Mouse (Mus musculus) gastrocnemius, postnatal 25 days (tissue): ENCODE data around the gene Prrc2a. TPM values are rescaled to one million over a fixed set of nuclear protein-coding genes. Genes with fewer than 3 reads are reported as not detected.
"Not testable (repeated sequence)": the region's sequence is repeated elsewhere in the genome, so short reads cannot be mapped to it uniquely, and the experiment has no call there.

ENCODE experiments used
- DNase-seq: peaks from one replicate; pipeline ENCODE4 v3.0.0; 2022
- total RNA-seq, 2 experiments: library from RNA; stranded (reverse); gene quantifications; 1 replicate in 1 of 2; 2 replicates in 1 of 2; pipeline ENCODE4 v1.2.3; 2021

Gene Prrc2a
- total RNA-seq, 2 experiments from 2014 or later: 93.3 to 102 TPM

DNA sequence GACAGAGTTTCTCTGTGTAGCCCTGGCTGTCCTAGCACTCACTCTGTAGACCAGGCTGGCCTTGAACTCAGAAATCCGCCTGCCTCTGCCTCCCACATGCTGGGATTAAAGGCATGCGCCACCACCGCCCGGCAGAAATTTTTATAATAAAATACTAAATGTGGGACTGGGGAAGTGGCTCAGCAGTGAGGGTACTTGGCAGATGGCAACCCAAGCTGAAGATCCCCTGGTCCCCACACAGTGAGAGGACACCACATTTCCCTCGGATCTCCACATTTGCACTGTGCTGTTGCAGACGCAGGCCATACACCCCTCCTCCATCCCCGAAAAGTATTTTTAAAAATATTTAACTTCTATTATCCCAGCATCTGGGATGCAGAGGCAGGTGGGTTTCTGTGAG lies 31.2 kb downstream of the Prrc2a start:
- no peak for DNase-seq

DNA sequence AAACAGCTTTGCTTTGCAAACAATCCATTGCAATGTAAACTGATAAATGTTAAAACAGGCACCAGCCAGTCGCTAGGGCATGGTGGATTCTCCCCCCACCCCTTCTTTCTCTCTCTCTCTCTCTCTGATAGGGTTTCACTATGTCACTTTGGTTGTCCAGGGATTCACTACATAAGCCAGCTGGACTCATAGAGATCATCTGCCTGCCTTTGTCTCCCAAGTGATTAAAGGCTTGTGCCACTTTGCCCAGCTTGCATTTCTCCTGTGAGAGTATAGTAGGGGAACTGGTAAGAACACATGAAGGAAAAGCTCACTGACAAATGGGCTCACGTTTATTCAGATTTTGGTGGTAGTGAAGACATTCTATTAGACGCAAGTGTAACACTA lies 32.5 kb downstream of the Prrc2a start:
- no peak for DNase-seq

DNA sequence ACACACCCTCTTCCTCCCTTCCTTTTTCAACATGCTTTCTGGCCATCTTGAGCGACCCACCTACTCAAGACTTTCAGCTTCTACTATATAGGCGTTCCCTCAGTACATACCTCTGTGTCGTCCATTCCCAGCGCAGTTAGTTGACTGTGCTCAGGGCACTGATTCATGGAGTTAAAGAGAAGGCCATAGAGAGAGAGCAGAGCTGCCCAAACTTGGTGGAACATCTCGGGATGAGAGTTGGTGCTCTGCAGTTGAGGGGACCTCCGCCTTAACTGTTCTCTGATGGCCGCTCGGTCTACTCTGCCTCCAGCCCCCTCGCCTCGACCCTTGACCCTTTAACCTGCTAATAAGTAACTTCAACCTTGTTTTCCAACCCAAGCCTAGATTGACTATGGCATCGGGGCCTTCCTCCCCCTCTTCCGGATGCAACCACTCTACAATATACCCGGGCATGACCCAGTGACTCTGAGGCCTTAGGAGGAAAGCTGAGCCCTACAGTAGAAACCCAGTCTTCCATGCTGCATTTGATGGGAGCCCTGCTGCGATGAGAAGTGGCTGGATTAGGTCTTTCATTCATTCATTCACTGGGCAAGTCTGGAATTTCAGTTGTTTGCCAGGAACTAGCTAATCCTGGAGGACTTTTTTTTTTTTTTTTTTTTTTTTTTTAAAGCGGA lies 33.1 kb downstream of the Prrc2a start, which contains the start of gene Apom:
Apom (minus strand) TSS at position 551 of the 674 bp plus-strand sequence.
- DNase-seq: no peak

GRCm38 (mm10) chr17:35131038-35131437 lies 33.7 kb downstream of the Prrc2a start:
- no peak for DNase-seq

DNA sequence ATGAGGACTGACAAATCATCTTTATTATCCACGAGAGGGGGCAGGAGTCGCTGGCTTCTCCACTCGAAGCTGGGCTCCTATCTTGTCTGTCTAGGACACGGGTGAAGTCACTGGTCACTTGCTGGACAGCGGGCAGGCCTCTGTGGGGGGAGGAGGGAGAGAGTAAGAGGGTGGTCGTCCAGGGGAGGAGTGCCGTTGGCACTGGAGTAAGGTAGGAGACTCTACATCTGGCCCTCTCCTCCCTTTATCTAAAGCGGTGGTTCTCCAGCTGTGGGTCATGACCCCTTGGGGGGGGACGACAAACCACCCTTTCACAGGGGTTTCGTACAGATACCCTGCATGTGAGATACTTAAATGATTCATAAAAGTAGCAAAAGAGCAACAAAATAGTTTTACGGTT lies 35.7 kb downstream of the Prrc2a start:
- DNase-seq: no peak

DNA sequence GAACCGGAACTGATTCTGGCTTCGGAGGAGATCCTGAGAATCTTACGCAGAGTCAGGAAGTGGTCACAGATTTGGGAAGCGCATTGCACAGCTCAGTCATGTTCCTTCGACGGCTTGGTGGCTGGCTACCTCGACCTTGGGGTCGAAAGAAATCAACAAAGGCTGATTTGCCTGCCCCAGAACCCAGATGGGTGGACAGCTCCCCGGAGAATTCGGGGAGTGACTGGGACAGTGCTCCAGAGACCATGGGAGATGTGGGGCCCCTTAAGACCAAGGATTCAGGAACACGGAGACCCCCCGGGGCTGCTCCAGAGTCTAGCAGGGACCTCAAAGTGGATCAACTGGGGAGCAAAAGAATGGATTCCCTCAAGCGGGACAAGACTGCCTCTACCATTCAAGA lies 37.7 kb downstream of the Prrc2a start:
- no peak for DNase-seq

- DNase-seq: peak; percentile 73
Observed at GRCm38 (mm10) chr17:35126206-35126611, 38.5 kb downstream of the Prrc2a start, which contains the start of gene D17H6S53E. Gene D17H6S53E, plus strand, starts transcription at chr17:35126373.

- DNase-seq: no peak
Observed at GRCm38 (mm10) chr17:35125578-35125977, 39.1 kb downstream of the Prrc2a start.

GRCm38 (mm10) chr17:35125081-35125480 lies 39.6 kb downstream of the Prrc2a start:
- DNase-seq: no peak

- DNase-seq: not testable (repeated sequence)
Observed at GRCm38 (mm10) chr17:35124261-35124896, 40.3 kb downstream of the Prrc2a start.

DNA sequence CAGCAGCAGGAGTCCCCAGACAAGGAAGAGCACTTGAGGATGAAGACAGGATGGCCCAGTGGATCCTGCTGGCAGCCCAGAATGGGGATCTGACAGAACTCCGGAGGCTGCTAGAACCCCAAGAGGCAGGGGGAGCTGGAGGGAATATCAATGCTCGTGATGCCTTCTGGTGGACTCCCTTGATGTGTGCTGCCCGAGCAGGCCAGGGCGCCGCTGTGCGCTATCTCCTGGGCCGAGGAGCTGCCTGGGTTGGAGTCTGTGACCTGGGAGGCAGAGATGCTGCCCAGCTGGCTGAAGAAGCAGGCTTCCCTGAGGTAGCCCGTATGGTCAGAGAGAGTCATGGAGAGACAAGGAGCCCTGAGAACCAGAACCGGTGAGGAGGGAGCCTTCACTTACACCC lies 41.4 kb downstream of the Prrc2a start:
- not testable (repeated sequence) for DNase-seq

- DNase-seq: no peak
Observed at GRCm38 (mm10) chr17:35121871-35122303, 42.8 kb downstream of the Prrc2a start, which contains the start of gene Csnk2b. Gene Csnk2b, minus strand, starts transcription at chr17:35122053.

DNA sequence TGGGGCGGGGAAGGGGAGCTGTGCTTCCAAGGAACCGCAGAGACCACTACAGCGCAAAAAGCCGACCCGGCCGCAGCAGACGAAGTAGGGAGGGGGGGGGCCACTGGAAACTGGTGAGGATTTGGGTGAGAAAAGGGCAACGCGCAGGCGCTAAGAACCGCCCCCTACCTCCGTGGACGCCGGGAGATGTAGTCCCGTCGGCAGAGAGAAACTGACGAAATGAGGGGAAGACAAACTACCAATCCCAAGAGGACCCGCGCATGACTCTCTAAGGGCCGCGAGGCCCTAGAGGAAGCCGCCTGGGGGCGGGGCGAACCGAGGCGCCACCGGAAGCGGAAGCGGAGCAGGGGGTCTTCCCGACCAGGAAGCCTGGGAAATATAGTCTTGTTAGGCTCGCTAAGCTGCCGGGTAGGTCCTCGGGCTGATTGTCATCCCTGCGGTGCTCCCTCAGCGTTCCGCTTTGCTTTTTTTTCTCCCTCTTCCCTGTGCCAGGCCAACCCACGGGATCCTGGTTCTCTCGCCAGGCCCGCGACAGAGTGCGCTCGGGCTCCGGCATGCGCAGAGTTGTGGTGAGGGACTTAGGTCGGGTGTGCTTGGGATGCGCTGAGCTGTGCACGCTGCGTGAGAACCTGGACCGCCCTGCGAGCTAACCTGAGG lies 43.4 kb downstream of the Prrc2a start, which contains the start of gene Gpank1:
Gpank1 (plus strand) TSS at position 313 of the 657 bp plus-strand sequence.
- DNase-seq: peak; percentile 99

DNA sequence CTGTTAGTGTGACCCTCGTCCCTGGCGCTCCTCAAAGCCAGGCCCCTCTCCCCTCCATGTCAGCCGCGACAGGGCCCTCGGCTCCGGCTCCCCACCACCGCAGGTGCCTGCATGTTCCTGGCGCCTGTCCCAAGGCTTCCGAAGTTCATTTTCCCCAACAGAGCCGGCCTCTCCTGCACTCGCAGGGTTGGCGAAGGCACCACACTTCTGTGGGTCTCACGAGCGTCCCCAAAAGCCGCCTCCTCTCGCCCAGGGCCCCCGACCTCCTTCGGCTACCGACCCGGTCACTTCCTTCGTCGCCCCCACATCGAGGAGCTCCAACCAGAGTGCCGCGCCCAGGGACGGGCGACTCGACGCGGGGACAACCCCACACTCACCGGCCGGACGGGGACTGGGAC lies 44.0 kb downstream of the Prrc2a start:
- DNase-seq: no peak

- DNase-seq: no peak
Observed at GRCm38 (mm10) chr17:35115046-35116019, 49.4 kb downstream of the Prrc2a start, which contains the start of gene Ly6g5b. Gene Ly6g5b, minus strand, starts transcription at chr17:35115428.

- no peak for DNase-seq
Observed at GRCm38 (mm10) chr17:35111774-35112173, 52.9 kb downstream of the Prrc2a start.

GRCm38 (mm10) chr17:35108097-35108496 lies 56.6 kb downstream of the Prrc2a start, which contains the start of gene Ly6g5c:
Gene Ly6g5c, plus strand, starts transcription at chr17:35108279.
- DNase-seq: no peak

- DNase-seq: no peak
Observed at GRCm38 (mm10) chr17:35106522-35106921, 58.2 kb downstream of the Prrc2a start.

- no peak for DNase-seq
Observed at GRCm38 (mm10) chr17:35105740-35106389, 58.8 kb downstream of the Prrc2a start.

DNA sequence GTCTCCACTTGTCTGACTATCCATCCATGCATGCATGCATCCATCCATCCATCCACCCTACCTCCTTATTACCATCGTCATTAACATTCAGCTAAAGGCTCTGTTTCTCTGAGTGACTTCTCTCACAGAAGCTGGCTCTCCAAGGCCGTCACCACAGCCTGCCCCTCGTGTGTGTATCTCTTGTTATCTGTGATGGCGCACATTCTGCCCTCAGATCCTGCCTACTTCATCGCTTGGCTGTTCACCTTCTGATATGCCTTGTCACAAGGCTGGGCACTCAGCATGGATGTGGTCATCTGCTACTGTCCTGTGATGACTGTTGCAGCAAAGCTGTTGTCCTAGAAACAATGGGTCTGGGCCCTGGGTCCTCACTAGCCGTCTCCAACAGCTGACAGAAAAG lies 59.9 kb downstream of the Prrc2a start:
- no peak for DNase-seq

GRCm38 (mm10) chr17:35104079-35104478 lies 60.6 kb downstream of the Prrc2a start:
- DNase-seq: no peak
